10 mouse cellular contexts compared by ENCODE assay signal in genomic region chr2:74682796-74683195, GRCm38 (mm10). TPM values are rescaled to one million over a fixed set of nuclear protein-coding genes. Genes with fewer than 3 reads are reported as not detected.
DNase-seq lines count a peak whose midpoint lies in the region; ATAC-seq and TF ChIP-seq lines count a peak whose summit lies in the region.
"Had no signal": no experiment of that assay in that cellular context is flagged by ENCODE, and none has a peak within 500 bp of the region (broad histone marks: within the 10 kb centered on the region; RNA-seq: fewer than 3 reads in every experiment).

No protein-coding gene starts in this region.

- peaks cover 10% of the 10 kb centered on the region for H3K27me3 ChIP-seq in kidney, adult 2 months (replicated peaks; ENCODE audit: control insufficient read depth, insufficient read depth, low read length)
- peaks cover 99% of the 10 kb centered on the region for H3K27me3 ChIP-seq in embryonic facial prominence, embryonic 14.5 days (replicated peaks; ENCODE audit: control insufficient read depth, insufficient read depth, low read length)
- peaks cover 92% of the 10 kb centered on the region for H3K27me3 ChIP-seq in intestine, embryonic 15.5 days (replicated peaks)
- peaks cover 90% of the 10 kb centered on the region for H3K27me3 ChIP-seq in midbrain, embryonic 16.5 days (ENCODE audit: control insufficient read depth, insufficient read depth, low read depth, low read length)

- no peaks in the 10 kb centered on the region for H3K36me3 ChIP-seq in kidney, adult 2 months (ENCODE audit: control insufficient read depth, insufficient read depth, low read length)
- H3K36me3 ChIP-seq in embryonic facial prominence, embryonic 14.5 days (ENCODE audit: control insufficient read depth, insufficient read depth, low read length), result no peaks in the 10 kb centered on the region
- H3K36me3 ChIP-seq in intestine, embryonic 15.5 days, result no peaks in the 10 kb centered on the region
- H3K36me3 ChIP-seq in midbrain, embryonic 16.5 days (ENCODE audit: control insufficient read depth, insufficient read depth, low read length), result no peaks in the 10 kb centered on the region
- H3K36me3 ChIP-seq: G1E had no signal

- H3K9ac ChIP-seq in embryonic facial prominence, embryonic 14.5 days (ENCODE audit: low read depth, low read length), result no peak overlapping the region
- peak overlapping the region; percentile 32 for H3K9ac ChIP-seq in intestine, embryonic 15.5 days
- H3K9ac ChIP-seq in midbrain, embryonic 16.5 days (ENCODE audit: low read depth, low read length), result no peak overlapping the region

- H3K4me3 ChIP-seq in kidney, adult 2 months (ENCODE audit: insufficient read depth, low read depth, low read length), result peak overlapping the region; percentile 31
- H3K4me3 ChIP-seq in embryonic facial prominence, embryonic 14.5 days (ENCODE audit: low read depth, low read length), result peak overlapping the region; percentile 28
- peak overlapping the region; percentile 36 for H3K4me3 ChIP-seq in intestine, embryonic 15.5 days (replicated peaks)
- H3K4me3 ChIP-seq in midbrain, embryonic 16.5 days (ENCODE audit: low read depth, low read length), result peak overlapping the region; percentile 18; the same call in 1 of the 2 replicates

- peak; percentile 12 for DNase-seq in kidney, adult 2 months
- no peak for DNase-seq in kidney, postnatal 36 days
- DNase-seq in embryonic facial prominence, embryonic 14.5 days (ENCODE audit: low spot score), result no peak
- DNase-seq in ovary, adult 18-20 months (ENCODE audit: low spot score), result no peak
- no peak for DNase-seq in cerebellum, adult 11 months
- DNase-seq in gastrocnemius, adult 8-10 months (ENCODE audit: low spot score in 2 of 2), result no peak

- no peak for TF ChIP-seq POLR2A in kidney, adult 2 months (IDR thresholded peaks at IDR 0.05; ENCODE audit: low read depth, low read length)

- WGBS in kidney, adult 2 months, result 4% methylated on average over 47 of the region's 51 CpGs
- 1% methylated on average over 25 of the region's 51 CpGs for WGBS in embryonic facial prominence, embryonic 14.5 days
- under 1% methylated on average over 45 of the region's 51 CpGs for WGBS in intestine, embryonic 15.5 days
- under 1% methylated on average over 27 of the region's 51 CpGs for WGBS in midbrain, embryonic 16.5 days

- peak overlapping the region; percentile 46 for H3K4me2 ChIP-seq in embryonic facial prominence, embryonic 14.5 days (ENCODE audit: low read depth, low read length)
- H3K4me2 ChIP-seq in intestine, embryonic 15.5 days (replicated peaks), result peak overlapping the region; percentile 48
- H3K4me2 ChIP-seq in midbrain, embryonic 16.5 days (ENCODE audit: low read length), result no peak overlapping the region

- no peak for ATAC-seq in embryonic facial prominence, embryonic 14.5 days (ENCODE audit: low read depth)
- ATAC-seq in intestine, embryonic 15.5 days, result no peak
- no peak for ATAC-seq in midbrain, embryonic 16.5 days

- no peaks in the 10 kb centered on the region for H3K4me1 ChIP-seq in kidney, adult 2 months (ENCODE audit: control insufficient read depth, insufficient read depth, low read length)
- 0 out of 2 replicates have a peak, but pooled peaks cover 4% of the 10 kb centered on the region for H3K4me1 ChIP-seq in embryonic facial prominence, embryonic 14.5 days (ENCODE audit: control insufficient read depth, insufficient read depth, low read length)
- peaks cover 17% of the 10 kb centered on the region for H3K4me1 ChIP-seq in intestine, embryonic 15.5 days (replicated peaks)
- 0 out of 2 replicates have a peak, but pooled peaks cover 6% of the 10 kb centered on the region for H3K4me1 ChIP-seq in midbrain, embryonic 16.5 days (ENCODE audit: control insufficient read depth, insufficient read depth, low read length)

- no peak overlapping the region for H3K27ac ChIP-seq in kidney, adult 2 months (ENCODE audit: insufficient read depth, low read depth, low read length)
- no peak overlapping the region for H3K27ac ChIP-seq in embryonic facial prominence, embryonic 14.5 days (replicated peaks; ENCODE audit: low read depth, low read length)
- H3K27ac ChIP-seq in intestine, embryonic 15.5 days, result no peak overlapping the region
- no peak overlapping the region for H3K27ac ChIP-seq in midbrain, embryonic 16.5 days (ENCODE audit: low read length)

- H3K9me3 ChIP-seq in embryonic facial prominence, embryonic 14.5 days (ENCODE audit: control insufficient read depth, low read length), result no peaks in the 10 kb centered on the region
- H3K9me3 ChIP-seq in intestine, embryonic 15.5 days, result no peaks in the 10 kb centered on the region
- H3K9me3 ChIP-seq in midbrain, embryonic 16.5 days (replicated peaks; ENCODE audit: control insufficient read depth, low read length, poor library complexity, severe bottlenecking), result no peaks in the 10 kb centered on the region

- TF ChIP-seq CTCF in kidney, adult 2 months (conservative IDR thresholded peaks at IDR 0.05; ENCODE audit: insufficient read depth, insufficient read length, low read depth, low read length), result no peak

RNA-seq across cellular contexts. Expression of gene Hoxd11, which starts 3.4 kb away (rescaled TPM):
- 2.1 and 2.8 TPM in 2 replicates for polyA plus RNA-seq in kidney, adult 2 months (2012; rRNA removed)
- not detected in 2 replicates for polyA plus RNA-seq in embryonic facial prominence, embryonic 14.5 days (2014; fragmentation: Nextera tagmentation; extraction: Ambion mirVana)
- 1.2 and 2.3 TPM in 2 replicates for polyA plus RNA-seq in intestine, embryonic 15.5 days (2015; fragmentation: Nextera tagmentation; extraction: Ambion mirVana)
- not detected in 2 replicates for polyA plus RNA-seq in midbrain, embryonic 16.5 days (2015; fragmentation: Nextera tagmentation; extraction: Ambion mirVana)
- total RNA-seq in gastrocnemius, adult 8-10 months (2022), result not detected
- total RNA-seq: layer of hippocampus, postnatal 14 days had no signal
- polyA plus RNA-seq: G1E had no signal

RNA-seq across cellular contexts. Expression of gene Hoxd12, which starts 8.0 kb away (rescaled TPM):
- not detected in 2 replicates for polyA plus RNA-seq in kidney, adult 2 months (2012; rRNA removed)
- polyA plus RNA-seq in embryonic facial prominence, embryonic 14.5 days (2014; fragmentation: Nextera tagmentation; extraction: Ambion mirVana), result not detected in 2 replicates
- polyA plus RNA-seq in intestine, embryonic 15.5 days (2015; fragmentation: Nextera tagmentation; extraction: Ambion mirVana), result 0.45 and 1.1 TPM in 2 replicates
- polyA plus RNA-seq in midbrain, embryonic 16.5 days (2015; fragmentation: Nextera tagmentation; extraction: Ambion mirVana), result not detected in 2 replicates
- total RNA-seq in gastrocnemius, adult 8-10 months (2022), result not detected
- total RNA-seq: G1E; layer of hippocampus, postnatal 14 days had no signal
- polyA plus RNA-seq: G1E had no signal

RNA-seq across cellular contexts. Expression of gene Hoxd10, which starts 8.9 kb away (rescaled TPM):
- 7.6 and 7.9 TPM in 2 replicates for polyA plus RNA-seq in kidney, adult 2 months (2012; rRNA removed)
- polyA plus RNA-seq in embryonic facial prominence, embryonic 14.5 days (2014; fragmentation: Nextera tagmentation; extraction: Ambion mirVana), result 0.37 and 0.45 TPM in 2 replicates
- 4.8 and 7.9 TPM in 2 replicates for polyA plus RNA-seq in intestine, embryonic 15.5 days (2015; fragmentation: Nextera tagmentation; extraction: Ambion mirVana)
- not detected in 2 replicates for polyA plus RNA-seq in midbrain, embryonic 16.5 days (2015; fragmentation: Nextera tagmentation; extraction: Ambion mirVana)
- total RNA-seq in gastrocnemius, adult 8-10 months (2022), result 1 to 10 TPM; 6.1 to 8.5 (median 7.6) TPM
- total RNA-seq: layer of hippocampus, postnatal 14 days had no signal
- polyA plus RNA-seq: G1E had no signal

RNA-seq across cellular contexts. Expression of gene Hoxd13, which starts 14.7 kb away (rescaled TPM):
- not detected in 2 replicates for polyA plus RNA-seq in kidney, adult 2 months (2012; rRNA removed)
- polyA plus RNA-seq in embryonic facial prominence, embryonic 14.5 days (2014; fragmentation: Nextera tagmentation; extraction: Ambion mirVana), result not detected in 2 replicates
- polyA plus RNA-seq in intestine, embryonic 15.5 days (2015; fragmentation: Nextera tagmentation; extraction: Ambion mirVana), result 0.67 and 0.77 TPM in 2 replicates
- polyA plus RNA-seq in midbrain, embryonic 16.5 days (2015; fragmentation: Nextera tagmentation; extraction: Ambion mirVana), result not detected in 2 replicates
- total RNA-seq in gastrocnemius, adult 8-10 months (2022), result not detected
- total RNA-seq: layer of hippocampus, postnatal 14 days had no signal
- polyA plus RNA-seq: G1E had no signal

RNA-seq across cellular contexts. Expression of gene Hoxd9, which starts 14.7 kb away (rescaled TPM):
- polyA plus RNA-seq in kidney, adult 2 months (2012; rRNA removed), result 23.9 and 26.0 TPM in 2 replicates
- 2.0 and 2.3 TPM in 2 replicates for polyA plus RNA-seq in embryonic facial prominence, embryonic 14.5 days (2014; fragmentation: Nextera tagmentation; extraction: Ambion mirVana)
- 4.4 and 5.9 TPM in 2 replicates for polyA plus RNA-seq in intestine, embryonic 15.5 days (2015; fragmentation: Nextera tagmentation; extraction: Ambion mirVana)
- not detected in 2 replicates for polyA plus RNA-seq in midbrain, embryonic 16.5 days (2015; fragmentation: Nextera tagmentation; extraction: Ambion mirVana)
- 10 to 100 TPM; 22.6 to 27.5 (median 23.7) TPM for total RNA-seq in gastrocnemius, adult 8-10 months (2022)
- total RNA-seq: G1E; layer of hippocampus, postnatal 14 days had no signal
- polyA plus RNA-seq: G1E had no signal
